Mouse (Mus musculus) T-cell, adult 2 months (primary cell): ENCODE measurements around the gene Gabpb2.
"Not testable (repeated sequence)": the region's sequence is repeated elsewhere in the genome, so short reads cannot be mapped to it uniquely, and the experiment has no call there.

ENCODE experiments used
- DNase-seq: peaks from one replicate; pipeline ENCODE4 v3.0.0; 2022; ENCODE audit warnings: low spot score

The Gabpb2 gene

GRCm38 (mm10) chr3:95159987-95160963 is 57.4 kb downstream of the Gabpb2 start, which contains the start of gene Sema6c:
Gene Sema6c (plus strand): TSS chr3:95160457.
- DNase-seq: peak; percentile 83

DNA sequence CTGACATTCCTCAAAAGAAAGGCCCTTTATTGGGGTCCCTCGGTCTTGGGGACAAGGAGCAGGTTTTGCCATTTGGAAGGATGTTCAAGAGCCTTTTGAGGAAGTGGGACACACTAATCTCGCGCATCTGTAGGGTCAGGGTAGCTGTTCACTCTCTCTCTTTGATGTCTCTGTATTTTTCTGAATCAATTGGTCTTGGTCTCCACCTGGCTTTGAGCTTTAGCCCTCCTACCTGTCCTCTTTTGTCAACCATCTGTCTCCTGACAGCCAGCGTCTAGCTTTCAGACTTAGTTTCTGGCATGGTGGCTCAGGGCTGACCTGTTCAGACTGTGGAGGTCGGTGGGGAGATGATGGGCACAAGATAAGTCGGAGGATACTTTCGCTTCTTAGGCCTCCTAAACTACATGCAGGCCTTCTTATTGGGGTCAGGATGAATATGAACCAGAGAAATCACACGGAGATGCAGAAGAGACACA is 58.2 kb downstream of the Gabpb2 start:
- DNase-seq: no peak

- DNase-seq: peak; percentile 77
Observed at GRCm38 (mm10) chr3:95153874-95154273, 63.8 kb downstream of the Gabpb2 start.

DNA sequence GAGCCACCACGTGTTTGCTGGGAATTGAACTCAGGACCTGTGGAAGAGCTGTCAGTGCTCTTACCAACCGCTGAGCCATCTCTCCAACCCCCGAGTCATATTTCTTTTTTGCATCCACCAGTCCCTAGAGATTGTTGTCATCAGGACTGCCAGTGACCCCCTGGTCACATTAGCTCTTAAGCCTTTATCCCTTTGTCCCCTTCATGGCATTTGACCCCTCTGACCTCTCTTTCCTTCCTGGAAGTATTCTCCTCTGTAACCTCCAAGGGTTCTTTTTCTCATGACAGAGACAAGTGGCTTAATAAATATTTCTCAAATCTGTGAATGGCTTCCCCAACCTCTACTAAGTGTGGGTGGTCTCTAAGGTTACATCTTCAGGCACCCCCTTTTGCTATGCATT is 69.8 kb downstream of the Gabpb2 start:
- no peak for DNase-seq

GRCm38 (mm10) chr3:95142617-95143011 is 75.1 kb downstream of the Gabpb2 start:
- DNase-seq: peak; percentile 88

- DNase-seq: peak; percentile 64
Observed at GRCm38 (mm10) chr3:95141952-95142616, 75.6 kb downstream of the Gabpb2 start, which contains the start of gene Tnfaip8l2. Gene Tnfaip8l2 (minus strand): TSS chr3:95142360.

GRCm38 (mm10) chr3:95141474-95141873 is 76.2 kb downstream of the Gabpb2 start:
- DNase-seq: peak; percentile 89

DNA sequence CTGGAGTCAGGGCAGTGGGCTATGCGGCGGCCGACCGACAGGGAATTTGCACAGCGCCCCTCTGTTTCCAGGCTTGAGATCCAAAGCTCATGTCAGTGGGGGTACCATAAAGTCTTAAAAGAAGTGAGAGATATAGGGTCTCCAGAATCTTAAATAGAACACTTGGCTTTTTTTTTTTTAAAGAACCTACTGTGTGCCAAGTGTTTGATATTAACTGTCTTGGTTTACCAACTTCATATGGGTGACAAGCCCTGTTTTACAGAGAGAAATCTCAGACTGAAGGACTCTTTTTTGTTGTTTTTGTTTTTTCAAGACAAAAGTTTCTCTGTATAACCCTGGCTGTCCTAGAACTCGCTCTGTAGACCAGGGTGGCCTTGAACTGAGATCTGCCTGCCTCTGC is 76.9 kb downstream of the Gabpb2 start:
- no peak for DNase-seq

- DNase-seq: no peak
Observed at GRCm38 (mm10) chr3:95140289-95140595, 77.5 kb downstream of the Gabpb2 start.

- DNase-seq: no peak
Observed at GRCm38 (mm10) chr3:95139586-95140288, 78.0 kb downstream of the Gabpb2 start.

GRCm38 (mm10) chr3:95136336-95136735 is 81.4 kb downstream of the Gabpb2 start:
- no peak for DNase-seq

- DNase-seq: peak; percentile 90
Observed at GRCm38 (mm10) chr3:95135433-95136052, 82.2 kb downstream of the Gabpb2 start.

GRCm38 (mm10) chr3:95135023-95135422 is 82.7 kb downstream of the Gabpb2 start:
- DNase-seq: no peak

GRCm38 (mm10) chr3:95134133-95134532 is 83.6 kb downstream of the Gabpb2 start:
- not testable (repeated sequence) for DNase-seq

DNA sequence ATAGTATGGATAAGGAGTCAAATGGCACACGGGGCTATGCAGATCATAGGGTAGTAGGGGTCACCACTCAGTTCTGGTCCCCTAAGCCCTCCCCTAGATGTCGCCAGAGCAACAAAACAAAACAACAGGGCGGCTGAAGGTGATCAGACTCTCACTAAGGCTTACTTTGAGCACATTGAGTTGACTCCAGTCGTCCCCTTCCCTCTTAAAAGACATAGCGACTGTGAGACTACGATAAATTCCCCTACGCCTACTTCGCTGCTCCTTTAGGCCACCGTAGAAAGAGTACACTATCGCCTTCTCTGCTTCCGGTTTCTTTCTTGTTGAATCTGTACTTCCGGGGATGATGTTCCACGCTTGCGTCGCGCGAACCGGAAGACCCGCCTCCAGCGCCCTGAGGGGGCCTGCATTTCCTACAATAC is 84.0 kb downstream of the Gabpb2 start, which contains the start of the genes Scnm1 and Lysmd1:
Scnm1 (minus strand) TSS at position 332 of the 422 bp plus-strand sequence.
Lysmd1 (plus strand) TSS at position 409 of the 422 bp plus-strand sequence.
- peak; percentile 95 for DNase-seq

DNA sequence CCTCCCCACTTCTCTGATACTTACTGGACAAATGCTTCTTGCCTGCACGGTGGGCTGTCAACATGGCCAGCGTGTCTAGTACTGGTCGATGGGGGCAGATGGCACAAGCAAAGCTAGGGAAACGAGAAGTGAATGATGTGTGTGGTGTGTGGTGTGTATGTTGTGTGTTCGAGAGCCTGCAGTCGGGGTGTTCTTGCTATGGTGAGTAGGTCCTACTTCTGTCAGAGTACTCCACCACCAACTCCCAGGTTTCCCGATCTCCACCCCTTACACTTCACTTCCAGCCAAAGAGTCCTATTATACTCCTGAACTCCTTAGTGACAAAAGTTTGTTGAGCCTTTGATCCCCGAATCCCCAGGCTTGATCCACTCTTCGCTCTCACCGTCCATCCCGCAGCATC is 84.5 kb downstream of the Gabpb2 start:
- no peak for DNase-seq

GRCm38 (mm10) chr3:95132389-95132788 is 85.3 kb downstream of the Gabpb2 start:
- not testable (repeated sequence) for DNase-seq
